ENCODE assay signal across 8 mouse cellular contexts in the genomic region with DNA sequence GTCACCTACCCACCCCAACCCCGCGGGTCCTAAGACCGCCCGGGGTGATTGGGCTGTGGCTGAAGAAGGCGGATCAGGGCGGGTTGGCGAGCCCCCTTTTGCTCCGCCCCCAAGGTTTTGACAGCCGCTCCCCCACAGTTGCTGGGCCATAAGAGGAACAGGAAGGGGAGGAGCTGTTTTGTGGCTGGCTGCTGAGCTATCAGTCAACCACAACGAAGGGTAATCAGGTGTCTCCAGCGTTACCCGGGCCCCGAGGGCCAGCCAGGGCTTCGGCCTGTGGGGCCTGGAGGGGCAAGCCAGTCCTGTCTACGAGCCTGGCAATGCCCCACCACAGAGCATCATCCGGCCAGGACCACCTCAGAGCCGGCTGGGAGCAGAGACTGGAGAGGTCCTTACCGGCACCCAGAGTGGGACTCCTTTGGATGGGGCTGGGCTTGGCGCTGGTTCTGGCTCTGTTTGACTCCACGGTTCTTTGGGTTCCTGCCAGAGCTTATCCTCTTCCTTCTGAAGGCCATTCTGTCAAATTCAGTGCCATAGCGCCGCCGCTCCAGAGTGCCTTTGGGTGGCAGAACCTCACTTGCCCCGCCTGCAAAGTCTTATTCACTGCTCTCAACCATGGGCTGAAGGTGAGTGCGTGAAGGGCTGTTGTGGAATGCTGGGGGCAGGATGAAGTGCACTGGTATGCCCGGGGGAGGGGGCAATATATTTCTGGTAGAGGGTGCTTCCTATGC. TPM values are rescaled to one million over a fixed set of nuclear protein-coding genes. Genes with fewer than 3 reads are reported as not detected.
A peak's percentile ranks its signal among the peaks of the same experiment; 100 is the strongest.
DNase-seq lines count a peak whose midpoint lies in the region; ATAC-seq lines count a peak whose summit lies in the region.

A gene (plus strand): TSS at position 149 of the 731 bp plus-strand sequence.

- no peaks in the 10 kb centered on the region for H3K9me3 ChIP-seq in heart, embryonic 13.5 days
- no peaks in the 10 kb centered on the region for H3K9me3 ChIP-seq in liver, embryonic 13.5 days (replicated peaks)
- H3K9me3 ChIP-seq in stomach, embryonic 16.5 days (replicated peaks; ENCODE audit: control insufficient read depth, low read length): no peaks in the 10 kb centered on the region

- peak within 1 kb of the TSS; percentile 91 for H3K9ac ChIP-seq in heart, embryonic 13.5 days
- H3K9ac ChIP-seq in liver, embryonic 13.5 days: peak within 1 kb of the TSS; percentile 87
- peak within 1 kb of the TSS; percentile 84 for H3K9ac ChIP-seq in stomach, embryonic 16.5 days (ENCODE audit: low read length)

- H3K4me3 ChIP-seq in heart, embryonic 13.5 days: peak within 1 kb of the TSS; percentile 84
- peak within 1 kb of the TSS; percentile 68 for H3K4me3 ChIP-seq in liver, embryonic 13.5 days (replicated peaks)
- H3K4me3 ChIP-seq in stomach, embryonic 16.5 days (replicated peaks; ENCODE audit: low read length): peak within 1 kb of the TSS; percentile 66

- peak; percentile 90 for DNase-seq in CD4-positive helper T cell, adult 2 months (ENCODE audit: low read depth, low spot score)
- DNase-seq in brain, embryonic 18.5 days (ENCODE audit: low read depth, low spot score): peak; percentile 80
- DNase-seq in kidney, postnatal 14 days: peak; percentile 95
- peak; percentile 92 for DNase-seq in liver, embryonic 13.5 days
- DNase-seq in neural tube, embryonic 10.5 days (ENCODE audit: extremely low spot score, low spot score): peak; percentile 78

- H3K27ac ChIP-seq in heart, embryonic 13.5 days (replicated peaks): peak within 1 kb of the TSS; percentile 86
- peak within 1 kb of the TSS; percentile 78 for H3K27ac ChIP-seq in liver, embryonic 13.5 days
- H3K27ac ChIP-seq in stomach, embryonic 16.5 days (ENCODE audit: low read length): peak within 1 kb of the TSS; percentile 50; the same call in 1 of the 2 replicates

- peak within 1 kb of the TSS; percentile 87 for H3K4me2 ChIP-seq in heart, embryonic 13.5 days
- peak within 1 kb of the TSS; percentile 93 for H3K4me2 ChIP-seq in liver, embryonic 13.5 days
- peak within 1 kb of the TSS; percentile 75 for H3K4me2 ChIP-seq in stomach, embryonic 16.5 days (ENCODE audit: low read depth, low read length)

- no peaks in the 10 kb centered on the region for H3K27me3 ChIP-seq in heart, embryonic 13.5 days (replicated peaks)
- no peaks in the 10 kb centered on the region for H3K27me3 ChIP-seq in liver, embryonic 13.5 days
- no peaks in the 10 kb centered on the region for H3K27me3 ChIP-seq in stomach, embryonic 16.5 days (ENCODE audit: control insufficient read depth, insufficient read depth, low read length)

- peaks cover 32% of the 10 kb centered on the region for H3K36me3 ChIP-seq in heart, embryonic 13.5 days
- peaks cover 27% of the 10 kb centered on the region for H3K36me3 ChIP-seq in liver, embryonic 13.5 days
- H3K36me3 ChIP-seq in stomach, embryonic 16.5 days (ENCODE audit: control insufficient read depth, insufficient read depth, low read length): 0 out of 2 replicates have a peak, but pooled peaks cover 3% of the 10 kb centered on the region

- H3K4me1 ChIP-seq in heart, embryonic 13.5 days: peaks cover 22% of the 10 kb centered on the region
- peaks cover 33% of the 10 kb centered on the region for H3K4me1 ChIP-seq in liver, embryonic 13.5 days (replicated peaks)
- peaks cover 7% of the 10 kb centered on the region for H3K4me1 ChIP-seq in stomach, embryonic 16.5 days (ENCODE audit: control insufficient read depth, insufficient read depth, low read length)

- 2% methylated on average over 26 of the region's 26 CpGs for WGBS in heart, embryonic 13.5 days
- 3% methylated on average over 26 of the region's 26 CpGs for WGBS in liver, embryonic 13.5 days (ENCODE audit: insufficient replicate concordance)
- 3% methylated on average over 26 of the region's 26 CpGs for WGBS in stomach, embryonic 16.5 days

- peak; percentile 95 for ATAC-seq in erythroid progenitor cell, adult 5-6 weeks (replicated peaks; ENCODE audit: low FRiP score, poor library complexity, severe bottlenecking)
- peak; percentile 90 for ATAC-seq in heart, embryonic 13.5 days (ENCODE audit: extremely low read depth, insufficient number of reproducible peaks, low FRiP score, low TSS enrichment)
- ATAC-seq in liver, embryonic 13.5 days (ENCODE audit: low read depth): peak; percentile 97
- peak; percentile 95 for ATAC-seq in stomach, embryonic 16.5 days (ENCODE audit: insufficient read depth, low FRiP score)

RNA-seq across cellular contexts. Expression of the gene that starts here (rescaled TPM):
- total RNA-seq in erythroid progenitor cell, adult 5-6 weeks (2015; ENCODE audit: low replicate concordance): 7.5 and 13.3 TPM in 2 replicates
- 9.5 and 13.1 TPM in 2 replicates for total RNA-seq in erythroid progenitor cell, adult 5-6 weeks (2017; ENCODE audit: low replicate concordance)
- polyA plus RNA-seq in heart, embryonic 13.5 days (2015; fragmentation: Nextera tagmentation; extraction: Ambion mirVana): 50.0 and 55.7 TPM in 2 replicates
- 22.8 and 25.6 TPM in 2 replicates for polyA plus RNA-seq in liver, embryonic 13.5 days (2015; fragmentation: Nextera tagmentation; extraction: Ambion mirVana)
- polyA plus RNA-seq in stomach, embryonic 16.5 days (2015; fragmentation: Nextera tagmentation; extraction: Ambion mirVana): 43.3 and 48.7 TPM in 2 replicates

Comparison
In these comparisons a context has a peak if more than half of its experiments do, and no peak if none do; other contexts are left out.
1. Peak in every context shown above with its lines: DNase-seq, ATAC-seq, H3K4me3 ChIP-seq and H3K27ac ChIP-seq.